Mouse (Mus musculus) ES-Bruce4 (cell line): ENCODE results near the gene Siglec1. TPM values are rescaled to one million over a fixed set of nuclear protein-coding genes. Genes with fewer than 3 reads are reported as not detected.

Experiments
- H3K27ac ChIP-seq: 2 replicates; pipeline ENCODE4 v1.5.1; 2012; ENCODE audit warnings: low read length, inconsistent platforms; ENCODE audit not compliant: insufficient read depth
- H3K27me3 ChIP-seq: 2 replicates; pipeline ENCODE4 v1.6.1; 2012; ENCODE audit warnings: mild to moderate bottlenecking, low read length, inconsistent platforms; ENCODE audit not compliant: control insufficient read depth, poor library complexity, insufficient read depth, severe bottlenecking
- H3K36me3 ChIP-seq: 2 replicates; pipeline ENCODE4 v1.6.1; 2012; ENCODE audit warnings: inconsistent platforms, mild to moderate bottlenecking, low read length, moderate library complexity; ENCODE audit not compliant: control insufficient read depth, poor library complexity, insufficient read depth, severe bottlenecking
- H3K4me1 ChIP-seq: one replicate; pipeline ENCODE4 v1.8.1; 2011; ENCODE audit warnings: low read length; ENCODE audit not compliant: control insufficient read depth, insufficient read depth
- H3K4me3 ChIP-seq: 2 replicates; pipeline ENCODE4 v1.5.1; 2011; ENCODE audit warnings: low read depth, mild to moderate bottlenecking, low read length
- H3K9ac ChIP-seq: 2 replicates; pipeline ENCODE4 v1.6.1; 2012; ENCODE audit warnings: low read depth, mild to moderate bottlenecking, inconsistent platforms; ENCODE audit not compliant: poor library complexity, severe bottlenecking
- H3K9me3 ChIP-seq: replicated peaks from 2 replicates; pipeline ENCODE4 v1.6.1; 2012; ENCODE audit warnings: mild to moderate bottlenecking, low read length, inconsistent platforms; ENCODE audit not compliant: control insufficient read depth, poor library complexity, insufficient read depth, severe bottlenecking
- CTCF ChIP-seq: IDR thresholded peaks from one replicate; pipeline ENCODE4 v1.8.1; 2011; ENCODE audit warnings: low read depth, low read length
- EP300 ChIP-seq: IDR thresholded peaks from 2 replicates; pipeline ENCODE4 v1.6.1; 2011; ENCODE audit warnings: low read depth, low read length; ENCODE audit not compliant: insufficient read depth
- POLR2A ChIP-seq: IDR thresholded peaks from one replicate; pipeline ENCODE4 v1.8.1; 2011; ENCODE audit warnings: low read length; ENCODE audit not compliant: insufficient read depth
- polyA plus RNA-seq: library from polyadenylated mRNA; stranded (reverse); fragments of >200 nt; gene quantifications from 2 replicates; pipeline ENCODE4 v1.2.4, GENCODE M21; 2011; ENCODE audit warnings: low read depth; ENCODE audit not compliant: missing spikeins, insufficient read depth, insufficient read length

Siglec1 gene
- polyA plus RNA-seq, 1 experiment: 0.16 TPM

DNA sequence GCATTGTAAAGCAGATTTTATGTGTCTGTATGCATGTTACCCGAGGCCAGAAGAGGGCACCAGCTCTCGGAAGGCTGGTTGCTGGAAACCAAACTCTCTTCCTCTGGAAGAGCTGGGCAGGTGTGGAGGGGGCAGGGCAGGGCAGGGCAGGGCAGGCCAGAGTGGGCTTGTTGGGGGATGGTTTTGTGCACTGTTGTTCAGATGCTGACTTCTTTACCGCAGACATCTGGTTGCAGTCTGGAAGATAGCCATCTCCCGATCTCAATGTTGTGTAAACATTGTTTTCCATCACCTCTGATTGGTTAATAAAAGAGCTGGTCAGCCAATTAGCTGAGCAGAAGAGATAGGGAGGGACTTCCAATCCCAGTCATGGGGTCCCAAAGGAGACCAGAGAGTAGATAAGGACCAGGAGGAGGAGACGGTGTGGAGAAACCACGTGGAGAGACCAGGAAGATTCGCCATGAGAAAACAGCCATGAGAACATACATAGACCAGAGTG is 42.2 kb downstream of the Siglec1 start:
- H3K27me3 ChIP-seq: peaks cover 7% of the 10 kb centered on the region; the same call in 1 of the 2 replicates
- peak overlapping the region; percentile 55 for H3K4me3 ChIP-seq
- H3K27ac ChIP-seq: no peak overlapping the region
- H3K9ac ChIP-seq: peak overlapping the region; percentile 12; the same call in 1 of the 2 replicates
- H3K36me3 ChIP-seq: no peaks in the 10 kb centered on the region
- H3K4me1 ChIP-seq: no peaks in the 10 kb centered on the region
- TF ChIP-seq CTCF (peak; percentile 46), EP300 (no peak)
- no peaks in the 10 kb centered on the region for H3K9me3 ChIP-seq

DNA sequence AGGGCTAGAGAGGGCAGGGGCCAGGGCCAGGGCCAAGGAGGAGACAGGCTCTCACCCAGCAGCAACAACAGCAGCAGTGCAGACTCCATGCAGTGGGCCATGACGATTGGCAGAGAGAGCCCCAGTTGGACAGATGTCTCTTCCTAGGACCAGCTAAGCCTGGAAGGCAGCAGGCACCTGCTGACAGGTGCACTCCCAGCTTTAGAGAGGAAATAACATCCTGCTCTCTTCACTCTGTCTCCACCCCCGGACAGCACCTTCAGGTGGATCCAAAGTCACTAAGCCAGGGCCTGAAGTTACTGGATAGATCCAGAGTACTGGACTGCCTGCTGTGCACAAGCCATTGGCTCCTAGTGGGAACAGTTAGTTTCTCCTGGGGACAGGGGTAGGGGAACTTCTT is 43.6 kb downstream of the Siglec1 start, which contains the start of gene Gfra4:
Gene Gfra4, minus strand, starts transcription at position 101 of the 400 bp plus-strand sequence.
- H3K9ac ChIP-seq: no peak within 1 kb of the TSS
- no peaks in the 10 kb centered on the region for H3K9me3 ChIP-seq
- no peak within 1 kb of the TSS for H3K4me3 ChIP-seq

DNA sequence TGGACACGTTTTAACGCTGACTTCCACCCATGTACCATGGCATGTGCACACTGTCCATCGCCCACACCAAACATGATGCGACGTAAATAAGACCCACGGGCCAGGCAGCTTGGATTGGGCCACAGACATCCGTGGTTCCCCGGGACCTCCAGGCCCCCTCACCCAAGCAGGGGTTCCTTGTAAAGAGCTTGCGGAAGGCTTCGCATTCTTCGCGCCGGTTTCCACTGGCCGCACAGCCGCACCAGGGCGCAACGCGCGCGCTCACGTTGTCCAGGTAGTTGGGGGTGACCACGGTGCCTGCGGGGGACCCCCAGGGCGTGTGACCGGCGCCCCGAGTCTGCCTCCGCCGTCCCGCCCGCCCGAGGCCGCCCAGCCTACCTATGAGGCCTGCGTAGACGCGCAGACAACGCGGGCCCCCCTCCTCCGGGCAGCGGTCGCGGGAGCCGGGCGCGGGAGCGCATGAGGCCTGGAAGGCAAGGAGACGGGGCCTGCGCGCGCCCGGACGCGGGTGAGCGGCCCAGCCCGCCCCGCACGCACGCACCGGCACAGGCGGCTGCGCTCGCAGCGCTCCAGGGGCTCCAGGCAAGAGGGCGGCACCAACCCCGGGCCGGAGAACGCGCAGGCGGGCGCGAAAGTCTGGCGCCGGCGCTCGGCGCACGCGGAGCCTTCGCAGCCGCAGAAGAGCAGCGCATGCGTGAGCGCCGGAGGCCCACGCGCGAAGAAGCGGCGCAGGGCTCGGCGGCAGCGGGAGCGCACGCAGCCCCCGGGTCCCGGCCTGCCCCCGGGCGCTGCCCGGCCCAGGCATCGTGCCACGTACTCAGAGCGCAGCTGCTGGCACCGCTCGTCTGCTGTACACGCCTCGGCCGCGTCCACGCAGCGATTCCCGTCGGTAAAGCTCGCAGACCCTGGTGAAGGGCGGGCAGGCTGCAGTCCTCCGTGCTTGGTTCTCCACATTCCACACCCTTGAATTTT is 45.4 kb downstream of the Siglec1 start:
- no peaks in the 10 kb centered on the region for H3K36me3 ChIP-seq
- no peak overlapping the region for H3K27ac ChIP-seq
- H3K4me3 ChIP-seq: peak overlapping the region; percentile 56
- H3K27me3 ChIP-seq: peaks cover 7% of the 10 kb centered on the region; the same call in 1 of the 2 replicates
- TF ChIP-seq POLR2A (no peak), CTCF (no peak), EP300 (no peak)
- no peaks in the 10 kb centered on the region for H3K4me1 ChIP-seq
- H3K9ac ChIP-seq: peak overlapping the region; percentile 62
- no peaks in the 10 kb centered on the region for H3K9me3 ChIP-seq

More for the DNA sequence above, 43.6 kb downstream of the Siglec1 start, which contains the start of gene Gfra4:
- Histone ChIP-seq H3K4me1 (no peaks in the 10 kb centered on the region), H3K36me3 (no peaks in the 10 kb centered on the region), H3K27ac (no peak within 1 kb of the TSS), H3K27me3 (peaks cover 7% of the 10 kb centered on the region; the same call in 1 of the 2 replicates)
- no peak for TF ChIP-seq POLR2A
- no peak for TF ChIP-seq EP300
- TF ChIP-seq CTCF: no peak

DNA sequence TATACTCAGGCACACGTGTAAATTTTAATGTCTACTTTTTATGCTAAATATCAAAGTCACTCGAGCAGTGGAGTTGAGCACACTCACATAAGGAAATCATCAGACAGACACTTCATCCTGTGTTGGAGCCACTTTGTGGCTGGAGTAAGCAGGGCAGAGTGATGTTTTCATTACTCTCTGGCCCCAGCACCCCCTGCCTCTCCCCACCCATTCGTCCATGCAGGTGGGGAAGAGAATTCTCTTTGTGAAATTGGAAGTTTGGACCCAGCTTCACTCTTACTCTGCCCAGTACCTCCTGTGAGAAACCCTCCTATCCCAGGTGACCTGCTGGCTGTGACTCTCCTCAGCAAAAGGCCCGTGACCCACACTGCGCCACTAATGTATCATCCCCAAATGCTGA is 47.9 kb downstream of the Siglec1 start:
- Histone ChIP-seq H3K36me3 (no peaks in the 10 kb centered on the region), H3K27me3 (peaks cover 7% of the 10 kb centered on the region; the same call in 1 of the 2 replicates), H3K9ac (no peak overlapping the region), H3K4me1 (no peaks in the 10 kb centered on the region), H3K9me3 (peaks cover 3% of the 10 kb centered on the region), H3K4me3 (no peak overlapping the region), H3K27ac (no peak overlapping the region)
- TF ChIP-seq EP300: no peak
- no peak for TF ChIP-seq POLR2A
- no peak for TF ChIP-seq CTCF

DNA sequence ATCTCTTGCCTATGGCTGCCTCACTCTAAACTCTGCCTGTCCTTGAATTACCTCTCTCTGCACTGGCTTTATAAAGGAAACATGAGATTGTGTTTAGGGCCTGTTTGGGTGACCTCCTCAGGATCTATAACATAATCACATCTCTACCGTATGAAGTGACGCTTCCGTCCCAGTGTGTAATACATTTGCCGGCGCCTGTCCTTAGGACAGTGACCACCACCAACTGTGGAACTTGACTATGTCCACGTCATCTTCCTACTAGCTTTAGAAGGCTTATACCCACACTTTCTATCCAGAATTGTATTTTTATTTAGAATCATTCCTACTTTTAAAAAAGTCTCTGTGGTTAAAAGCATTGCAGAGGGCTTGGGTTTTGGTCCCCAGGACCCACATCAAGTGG is 48.4 kb downstream of the Siglec1 start:
- Histone ChIP-seq H3K4me1 (no peaks in the 10 kb centered on the region), H3K9me3 (peaks cover 3% of the 10 kb centered on the region), H3K9ac (no peak overlapping the region), H3K36me3 (no peaks in the 10 kb centered on the region), H3K27me3 (peaks cover 7% of the 10 kb centered on the region; the same call in 1 of the 2 replicates), H3K27ac (no peak overlapping the region), H3K4me3 (no peak overlapping the region)
- TF ChIP-seq EP300 (no peak), POLR2A (no peak), CTCF (no peak)
